Mouse (Mus musculus) cerebellum, adult 9-10 months (tissue): ENCODE measurements at regions not wholly inside any gene's neighbourhood (a gene's known extent, or its start where the extent isn't known, plus 50 kb on each side); places are given as distances from the start of the nearest gene placed in this dataset.
"Not testable (repeated sequence)": the region's sequence is repeated elsewhere in the genome, so short reads cannot be mapped to it uniquely, and the experiment has no call there.

Source experiments
- DNase-seq: peaks from one replicate; pipeline ENCODE4 v3.0.0; 2022

DNA sequence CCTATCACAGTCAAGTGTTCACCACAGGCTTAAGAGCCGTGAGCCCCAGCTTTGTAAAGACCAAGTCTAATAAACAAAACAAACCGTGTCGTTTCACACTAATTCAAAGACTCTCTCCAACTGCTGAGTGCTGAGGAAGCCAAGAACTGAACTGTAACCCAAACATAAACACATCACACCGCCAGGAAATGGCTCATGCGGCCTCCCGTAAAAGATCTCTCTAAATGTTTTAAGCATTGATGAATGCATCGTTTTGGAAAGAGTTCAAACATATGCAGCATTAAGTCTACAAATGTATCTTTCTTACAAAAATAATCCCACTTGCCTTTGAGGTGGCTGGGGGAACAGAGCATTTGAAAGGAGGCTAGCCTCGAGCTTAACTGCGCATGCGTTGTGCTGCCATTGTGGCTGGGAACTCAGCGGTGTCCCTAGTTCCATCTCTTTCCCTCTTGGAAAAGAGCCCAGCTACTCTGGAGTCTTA lies 280.7 kb downstream of the Gxylt1 start:
- no peak for DNase-seq

DNA sequence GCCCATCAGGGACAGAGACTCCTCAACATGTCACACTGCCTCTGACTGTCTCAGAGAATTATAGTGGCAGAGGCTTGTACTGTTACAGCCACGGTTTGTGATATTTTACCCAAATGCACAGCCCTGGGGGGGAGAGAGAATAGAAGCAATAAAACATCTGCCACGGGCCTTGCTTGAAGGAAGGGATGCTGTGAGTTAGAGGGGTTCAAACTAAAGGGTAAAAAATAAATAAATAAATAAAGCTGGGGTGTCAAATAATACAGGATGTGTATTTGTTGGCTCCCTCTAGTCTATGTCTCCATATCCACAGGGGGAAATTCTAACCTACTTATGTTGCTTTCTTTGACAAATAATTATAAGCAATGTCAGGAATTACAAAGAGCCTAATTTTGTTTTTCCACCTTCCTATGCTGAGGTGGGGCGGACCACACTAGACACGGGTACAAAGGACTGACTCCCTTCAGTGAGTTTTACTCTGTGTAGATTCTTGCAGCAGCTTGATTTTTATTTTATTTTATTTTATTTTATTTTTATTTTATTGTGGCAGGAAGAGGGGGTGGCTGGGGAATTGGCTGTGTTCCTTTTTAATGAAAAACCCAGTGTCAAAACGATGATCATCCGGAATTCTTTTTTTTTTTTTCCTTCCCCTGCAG lies 281.3 kb downstream of the Gxylt1 start:
- no peak for DNase-seq

DNA sequence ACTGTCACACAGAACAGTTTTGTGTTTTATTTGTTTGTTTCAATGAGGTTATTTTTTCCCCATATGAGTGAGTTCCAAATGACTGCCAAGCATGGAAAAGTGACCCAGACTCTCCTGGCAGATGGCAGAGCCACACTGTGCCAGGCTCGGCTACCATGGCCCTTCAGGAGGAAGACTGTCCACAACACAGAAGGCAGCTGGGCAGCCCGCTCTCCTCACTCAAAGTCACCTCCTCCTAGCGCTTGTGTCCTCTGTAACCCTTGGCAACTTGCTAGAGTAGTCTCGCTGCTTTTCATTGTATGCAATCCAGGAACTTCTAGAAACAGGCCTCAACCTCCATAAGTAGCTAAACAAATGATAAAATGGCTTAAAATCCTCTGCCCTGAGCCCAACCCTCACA lies 299.2 kb downstream of the Gxylt1 start:
- DNase-seq, result peak; percentile 31

DNA sequence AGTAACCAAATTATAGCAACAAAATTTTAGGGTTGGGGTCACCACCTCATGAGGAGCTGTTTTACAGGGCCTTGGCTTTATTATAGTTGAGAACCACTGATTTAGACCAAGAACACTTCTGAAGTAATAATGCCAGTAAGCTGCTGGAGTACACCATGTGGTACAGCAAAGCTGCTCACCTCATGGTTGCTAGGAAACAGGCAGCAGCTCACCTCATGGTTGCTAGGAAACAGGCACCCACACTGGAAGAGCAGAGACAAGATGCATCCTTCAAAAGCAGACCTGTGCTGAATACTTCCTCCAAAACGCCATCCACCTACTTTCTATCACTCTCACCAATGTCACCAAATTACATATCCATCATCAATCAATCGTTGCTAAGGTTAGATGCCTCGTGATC lies 300.0 kb downstream of the Gxylt1 start:
- DNase-seq, result no peak

DNA sequence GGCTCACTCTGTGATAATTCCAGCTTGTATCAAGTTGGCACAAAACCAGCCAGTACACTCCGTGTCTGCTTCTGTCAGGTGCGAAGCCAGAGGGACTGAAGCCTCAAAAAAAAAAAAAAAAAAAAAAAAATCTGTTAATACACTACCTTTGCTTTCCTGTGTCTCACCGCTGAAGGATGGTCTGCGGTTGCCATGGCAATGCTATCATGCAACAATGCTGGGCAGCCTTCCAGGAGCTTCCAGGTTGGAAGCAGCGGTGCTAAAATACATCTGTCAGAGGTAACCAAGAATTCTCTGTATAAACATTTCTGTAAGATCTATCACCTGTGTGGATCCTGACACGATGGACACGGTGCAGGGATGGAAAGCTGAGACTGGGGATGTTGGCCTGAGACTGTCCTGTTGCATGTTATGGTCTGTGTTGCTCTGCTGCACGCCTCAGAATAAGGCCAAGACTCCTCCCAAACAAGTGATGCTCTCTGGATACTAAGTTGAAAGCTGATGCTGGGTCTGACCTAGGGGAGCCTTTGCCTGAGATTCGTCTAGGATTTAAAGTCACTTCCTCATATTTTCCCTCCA lies 301.2 kb downstream of the Gxylt1 start:
- DNase-seq, result no peak

DNA sequence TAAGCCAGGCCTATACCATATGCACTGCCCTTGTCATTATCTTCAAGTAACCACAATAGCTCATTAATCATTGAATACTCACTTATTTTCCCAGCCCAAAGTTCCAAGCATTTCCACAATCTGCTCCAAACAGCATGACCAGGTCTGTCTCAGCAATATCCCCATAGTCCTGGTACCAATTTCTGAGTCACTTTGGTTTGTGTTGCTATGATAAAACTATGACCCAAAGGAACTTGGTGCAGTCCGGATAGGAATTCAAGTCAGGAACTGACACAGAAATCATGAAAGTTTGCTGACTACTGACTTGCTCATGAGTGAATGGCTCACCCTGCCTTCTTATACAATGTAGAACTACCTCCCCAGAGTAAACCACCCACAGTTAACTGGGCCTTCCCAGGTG lies 309.4 kb downstream of the Gxylt1 start:
- DNase-seq, result no peak

DNA sequence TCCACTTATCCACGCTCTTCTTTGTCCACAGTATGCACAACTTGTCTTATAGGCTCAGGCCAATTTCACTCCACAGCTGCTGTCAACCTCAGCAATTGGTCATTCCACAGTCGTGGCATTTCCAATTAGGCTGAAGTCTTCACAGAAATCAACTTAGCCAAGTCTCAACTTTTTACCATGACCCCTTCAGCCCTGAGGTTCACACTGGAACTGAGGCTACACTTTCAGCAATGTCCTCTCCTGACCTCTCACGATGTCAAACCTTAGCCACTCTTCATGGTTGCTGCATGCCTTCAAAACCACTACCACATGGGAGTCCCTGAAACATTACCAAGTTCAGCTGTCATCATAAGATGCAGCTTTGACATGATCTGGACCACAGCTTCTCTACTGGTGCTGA lies 310.1 kb downstream of the Gxylt1 start:
- no peak for DNase-seq

DNA sequence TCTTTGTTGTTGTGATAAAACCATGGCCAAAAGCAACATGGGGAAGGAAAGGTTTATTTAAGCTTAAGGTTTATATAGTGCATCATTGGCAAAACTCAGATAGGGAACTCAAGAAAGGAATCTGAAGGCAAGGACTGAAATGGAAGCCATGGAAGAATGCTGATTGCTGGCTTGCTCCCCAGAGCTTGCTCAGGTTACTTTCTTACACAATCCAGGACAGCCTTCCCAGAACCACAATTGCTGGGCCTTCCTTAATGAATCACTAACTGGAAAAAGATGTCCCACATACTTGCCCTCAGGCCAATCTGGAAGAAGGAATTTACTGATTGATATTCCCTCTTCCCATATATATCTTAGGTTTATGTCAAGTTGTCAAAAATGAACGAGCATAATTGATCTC lies 310.8 kb downstream of the Gxylt1 start:
- no peak for DNase-seq

DNA sequence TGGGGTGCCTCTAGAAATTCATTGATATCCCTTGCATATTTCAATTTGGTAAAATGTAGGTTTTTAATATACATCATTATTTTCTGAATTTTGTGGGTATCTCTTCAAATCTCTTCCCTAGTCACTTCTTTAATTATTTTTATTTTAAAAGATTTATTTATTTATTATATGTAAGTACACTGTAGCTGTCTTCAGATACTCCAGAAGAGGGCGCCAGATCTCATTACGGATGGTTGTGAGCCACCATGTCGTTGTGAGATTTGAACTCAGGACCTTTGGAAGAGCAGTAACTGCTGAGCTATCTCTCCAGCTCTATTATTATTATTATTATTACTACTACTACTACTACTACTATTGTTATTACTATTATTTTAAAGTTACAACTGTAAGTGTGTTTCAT lies 324.1 kb downstream of the Gxylt1 start:
- DNase-seq, result not testable (repeated sequence)

DNA sequence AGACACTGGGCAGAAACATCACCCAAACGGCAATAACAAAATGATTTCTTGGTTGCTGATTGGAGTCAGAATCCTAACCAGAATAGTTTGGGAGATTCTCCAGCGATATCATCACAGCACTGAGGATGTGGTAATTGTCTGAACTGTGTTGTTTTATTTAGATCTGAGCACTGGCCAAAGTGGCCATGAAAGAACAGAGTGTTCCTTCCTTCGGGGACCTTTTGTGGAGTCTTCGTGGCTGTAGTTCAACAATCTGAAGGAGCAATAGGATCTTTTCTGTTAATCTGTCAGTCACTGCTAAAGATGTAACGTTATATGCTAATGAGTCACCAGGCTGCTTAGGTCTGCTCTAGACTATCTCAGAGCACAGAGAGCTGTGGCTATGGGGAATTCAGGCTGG lies 328.8 kb downstream of the Gxylt1 start:
- DNase-seq, result no peak

DNA sequence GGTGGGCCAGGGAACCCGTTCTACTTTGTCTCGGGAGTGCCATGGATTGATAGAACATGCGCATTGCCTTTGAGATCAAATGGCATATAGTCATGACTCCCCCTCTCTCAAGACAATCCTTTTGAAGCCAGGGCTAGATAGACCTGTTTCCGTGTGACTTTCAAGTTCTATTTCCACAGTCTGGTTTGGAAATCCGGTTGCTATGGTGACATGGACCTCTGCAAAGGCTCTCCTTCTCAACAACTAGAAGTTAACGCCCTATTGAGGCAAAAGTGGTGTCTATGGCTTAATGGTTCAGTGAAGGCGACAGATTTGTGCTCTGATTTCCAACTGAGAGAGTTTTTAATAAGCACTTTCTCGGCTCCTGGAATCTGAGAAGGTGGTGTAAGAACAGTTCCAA lies 371.2 kb downstream of the Gxylt1 start:
- DNase-seq, result no peak

DNA sequence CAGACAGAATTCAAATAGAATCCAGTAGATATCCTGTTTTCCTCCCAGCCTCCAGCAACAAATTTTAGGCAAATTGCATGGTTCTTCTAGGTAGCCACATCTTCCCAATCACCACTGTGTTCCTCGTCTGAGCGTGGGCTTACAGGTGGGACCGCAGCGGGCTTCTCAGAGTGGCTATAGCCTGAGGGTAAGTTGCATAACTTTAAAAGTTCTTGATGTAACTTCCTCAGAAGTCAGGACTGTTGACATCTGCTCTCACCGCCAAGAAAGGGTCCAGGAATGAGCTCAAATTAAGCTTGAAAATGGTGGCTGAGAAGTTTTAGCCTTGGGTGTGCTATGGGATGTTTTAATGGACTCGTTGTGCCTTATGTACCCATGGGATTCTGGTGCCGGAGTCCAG lies 377.7 kb downstream of the Gxylt1 start:
- DNase-seq, result no peak

DNA sequence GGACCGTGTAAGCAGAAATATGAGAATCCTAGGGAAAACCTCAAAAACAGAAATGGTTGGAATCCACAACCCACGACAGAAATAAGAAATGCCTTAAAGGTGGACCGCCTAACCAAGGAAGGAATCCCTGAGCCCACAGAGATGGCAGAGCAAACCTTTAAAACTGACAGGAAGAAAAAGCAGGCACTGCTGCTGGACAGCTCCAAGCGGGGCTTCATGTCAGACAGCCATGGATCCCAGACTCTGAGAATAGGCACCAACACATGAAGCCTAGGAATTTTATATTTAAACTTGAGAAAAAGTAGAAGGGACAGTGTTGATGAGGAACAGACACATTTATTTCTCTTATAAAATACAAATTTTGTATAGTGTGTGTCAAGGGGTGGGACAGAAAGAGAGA lies 379.1 kb downstream of the Gxylt1 start:
- no peak for DNase-seq

DNA sequence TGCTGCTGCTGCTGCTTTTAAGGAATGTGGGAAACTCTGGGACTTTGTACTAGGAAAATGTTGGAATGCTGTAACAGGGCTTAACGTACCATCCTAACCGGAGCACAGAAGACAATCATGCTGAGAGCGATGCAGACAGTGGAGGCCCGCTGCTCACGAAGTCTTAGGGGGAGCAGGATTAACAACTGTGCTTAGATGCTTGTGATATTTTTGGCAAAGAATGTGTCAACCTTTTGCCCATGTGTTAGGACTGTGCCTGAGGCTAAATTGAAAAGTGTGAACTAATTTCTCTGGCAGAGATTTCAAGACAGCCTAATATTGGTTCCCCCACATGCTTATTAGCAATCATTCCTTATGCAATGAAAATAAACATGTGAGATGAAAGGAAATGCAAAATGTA lies 398.5 kb downstream of the Gxylt1 start:
- DNase-seq, result no peak

DNA sequence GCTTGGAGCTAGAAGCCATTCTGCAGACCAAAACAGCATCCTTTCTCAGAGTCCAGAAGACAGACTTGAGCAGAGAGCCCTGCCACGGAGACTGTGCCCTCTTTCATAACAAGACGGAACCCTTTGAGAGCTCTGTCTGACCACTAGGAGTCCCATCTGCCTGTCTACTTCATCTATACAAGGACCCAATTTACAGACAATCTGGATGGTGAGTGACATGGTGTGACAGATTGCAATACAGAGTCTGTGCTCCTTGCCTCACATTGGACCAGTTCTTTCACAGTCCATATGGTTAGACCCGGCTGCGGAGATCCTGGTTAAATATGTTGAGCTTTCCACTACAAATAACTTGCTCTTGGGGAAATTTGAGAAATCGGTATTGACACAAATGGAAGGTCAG lies 410.9 kb downstream of the Gxylt1 start:
- DNase-seq, result peak; percentile 4

DNA sequence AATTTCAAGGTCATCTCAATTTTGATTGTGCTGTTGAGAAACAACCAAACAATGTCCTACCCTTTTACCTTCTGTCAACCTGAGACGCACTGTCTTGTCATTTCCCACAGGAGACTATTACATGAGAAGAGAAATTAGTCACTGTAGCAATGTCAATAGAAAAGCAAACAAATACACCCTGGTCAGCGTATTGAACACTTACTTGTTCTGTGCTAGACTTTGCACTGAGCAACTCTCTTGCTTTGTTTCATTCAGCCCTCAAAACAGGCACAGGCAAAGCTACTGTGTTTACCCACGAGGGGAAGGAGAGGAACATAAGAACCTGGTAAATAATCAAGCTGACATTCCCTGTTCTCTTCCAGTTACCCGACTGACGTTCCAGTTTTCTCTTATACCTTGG lies 424.1 kb downstream of the Gxylt1 start:
- DNase-seq, result no peak

DNA sequence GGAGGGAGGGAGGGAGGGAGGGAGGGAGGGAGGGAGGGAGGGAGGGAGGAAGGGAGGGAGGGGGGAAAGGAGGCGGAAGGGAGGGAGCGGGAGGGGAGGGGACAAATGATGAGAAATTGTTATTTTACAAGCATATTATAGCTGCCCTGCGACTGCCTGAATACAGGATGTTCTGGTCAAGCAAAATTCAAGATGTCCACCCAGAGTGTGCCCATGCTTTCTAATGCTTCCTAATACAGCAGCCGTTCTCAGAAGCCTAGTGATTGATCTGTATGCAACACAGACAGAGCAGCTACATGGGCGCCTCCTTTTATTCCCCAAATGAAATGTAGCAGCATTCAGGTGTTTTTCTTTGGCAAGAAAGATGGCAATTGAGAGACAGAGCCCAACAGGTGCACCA lies 434.9 kb downstream of the Gxylt1 start:
- DNase-seq, result no peak

DNA sequence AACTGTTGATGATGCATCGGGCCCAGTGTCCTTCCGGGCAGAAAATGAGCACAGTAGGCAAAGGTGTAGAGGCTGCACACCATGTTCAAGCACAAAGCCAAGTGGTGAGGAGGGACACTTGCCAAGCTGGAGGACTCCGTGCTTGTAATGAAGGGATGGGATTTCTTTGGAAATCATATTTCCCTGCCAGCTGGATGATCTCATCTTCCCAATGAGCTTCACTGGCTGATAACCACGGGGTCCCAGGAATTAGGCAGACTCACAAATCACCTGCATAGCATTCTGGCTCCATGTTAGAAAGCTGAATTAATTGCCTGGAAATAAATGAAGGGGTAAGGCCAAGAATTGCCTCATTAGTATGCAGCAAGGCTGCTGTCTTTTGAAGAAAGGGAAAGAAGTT lies 435.4 kb downstream of the Gxylt1 start:
- DNase-seq, result peak; percentile 6

DNA sequence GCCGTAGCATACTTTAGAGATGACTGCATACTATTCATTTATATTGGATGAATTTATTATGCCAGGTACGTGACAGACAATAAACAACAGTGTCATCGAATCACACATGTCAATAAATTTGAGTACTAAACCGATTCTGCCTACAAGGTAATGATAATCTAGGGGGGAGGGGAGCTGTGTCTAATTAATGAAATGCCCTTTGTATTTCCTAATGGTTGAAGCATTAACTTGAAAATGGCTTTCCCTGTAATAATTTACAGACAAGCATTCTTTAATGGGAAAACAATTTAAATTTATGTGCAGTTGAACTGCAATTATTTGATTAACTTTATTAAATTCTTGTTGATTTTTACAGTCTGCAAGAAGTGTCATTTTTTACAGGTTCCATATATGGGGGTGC lies 429.5 kb downstream of the Pdzrn4 start:
- no peak for DNase-seq
